Mouse (Mus musculus): ENCODE data around the gene Car15.

The Car15 gene

GRCm38 (mm10) chr16:17838051-17838450 lies at the start of gene Car15:
Gene Car15, minus strand, starts transcription at chr16:17838364.
- in situ Hi-C loops (cut with MboI, MseI) = no loop called here

DNA sequence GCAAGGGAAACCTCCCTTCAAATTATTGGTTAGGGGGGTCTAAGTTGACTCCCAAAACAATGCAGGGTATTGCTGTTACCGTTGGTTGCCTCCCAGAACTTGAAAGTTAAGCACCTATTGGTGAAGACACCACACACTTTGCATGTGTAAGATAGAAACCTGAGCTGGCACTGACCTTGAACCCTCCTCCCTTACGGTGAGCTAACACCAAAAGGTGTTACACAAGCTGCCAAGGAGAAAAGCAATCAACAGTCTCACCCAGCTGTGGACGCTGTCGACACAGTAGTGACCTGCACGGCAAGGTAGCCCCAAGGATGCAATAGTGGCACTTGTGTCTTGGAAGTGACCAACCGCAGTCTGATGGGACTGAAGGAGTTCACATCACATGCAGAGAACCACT lies 46.0 kb upstream of the Car15 start:
- in situ Hi-C loops (cut with MboI, MseI) = no loop called here

DNA sequence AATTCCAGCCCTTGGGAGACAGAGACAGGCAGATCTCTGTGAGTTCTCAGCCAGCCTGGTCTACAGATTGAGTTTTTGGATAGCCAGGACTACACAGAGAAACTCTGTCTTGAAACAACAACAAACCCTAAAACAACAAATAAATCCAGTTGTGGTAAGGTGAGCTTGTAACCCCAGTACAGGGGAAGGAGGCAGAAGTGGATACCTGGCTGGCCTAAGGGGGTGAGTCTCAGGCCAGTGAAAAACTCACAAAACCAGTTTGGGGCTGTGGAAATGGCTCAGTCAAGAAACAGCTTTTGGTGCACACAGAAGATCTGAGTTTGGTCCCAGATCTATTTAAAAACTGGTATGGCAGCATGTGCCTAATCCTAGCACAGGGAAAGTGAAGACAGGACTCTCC lies 44.0 kb upstream of the Car15 start:
- in situ Hi-C loops (cut with MboI, MseI) = no loop called here

DNA sequence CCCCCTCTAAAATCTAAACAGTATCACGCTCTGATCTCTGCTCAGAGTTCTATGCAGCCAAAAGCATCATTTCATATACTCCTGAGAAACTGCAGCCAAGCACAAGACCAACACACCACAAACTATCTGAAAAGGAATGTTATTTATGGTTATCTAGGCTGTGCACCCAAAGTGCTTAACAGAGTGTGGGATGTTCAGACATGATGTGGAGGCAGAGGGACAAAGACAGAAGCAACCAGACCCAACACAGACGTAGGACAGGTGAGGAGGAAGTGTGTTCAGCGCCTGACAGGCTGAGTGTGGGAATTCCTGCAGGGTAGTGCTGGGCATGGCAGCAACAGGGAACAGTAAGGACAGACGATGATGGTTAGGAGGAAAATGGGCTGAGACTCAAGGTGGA lies 41.4 kb upstream of the Car15 start:
- in situ Hi-C loops (cut with MboI, MseI) = no loop called here

GRCm38 (mm10) chr16:17876096-17876495 lies 37.9 kb upstream of the Car15 start:
- in situ Hi-C loops (cut with MboI, MseI) = no loop called here

- in situ Hi-C loops (cut with MboI, MseI) = no loop called here
Observed at GRCm38 (mm10) chr16:17875174-17875573, 37.0 kb upstream of the Car15 start.

GRCm38 (mm10) chr16:17872995-17873394 lies 34.8 kb upstream of the Car15 start:
- in situ Hi-C loops (cut with MboI, MseI) = no loop called here

DNA sequence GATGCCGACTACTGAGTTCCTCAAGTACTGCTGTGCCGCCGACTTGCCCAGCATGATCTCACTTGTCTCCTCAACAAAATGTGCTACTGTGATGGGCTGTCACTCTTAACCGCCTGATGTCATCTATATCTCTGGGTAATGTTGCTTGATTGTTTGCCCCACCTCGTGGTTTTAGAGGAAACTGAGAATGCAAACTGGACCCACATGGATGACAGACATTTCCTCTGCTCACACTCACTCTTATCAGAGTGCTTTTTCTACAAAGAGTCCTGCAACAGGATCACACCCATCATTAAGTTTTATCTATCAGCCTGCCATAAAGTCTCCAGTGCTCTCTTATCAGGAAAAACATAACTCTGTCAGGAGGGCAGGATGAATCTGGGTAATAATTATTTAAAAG lies 33.1 kb upstream of the Car15 start:
- in situ Hi-C loops (cut with MboI, MseI) = no loop called here

GRCm38 (mm10) chr16:17865770-17866169 lies 27.6 kb upstream of the Car15 start:
- in situ Hi-C loops (cut with MboI, MseI) = no loop called here

DNA sequence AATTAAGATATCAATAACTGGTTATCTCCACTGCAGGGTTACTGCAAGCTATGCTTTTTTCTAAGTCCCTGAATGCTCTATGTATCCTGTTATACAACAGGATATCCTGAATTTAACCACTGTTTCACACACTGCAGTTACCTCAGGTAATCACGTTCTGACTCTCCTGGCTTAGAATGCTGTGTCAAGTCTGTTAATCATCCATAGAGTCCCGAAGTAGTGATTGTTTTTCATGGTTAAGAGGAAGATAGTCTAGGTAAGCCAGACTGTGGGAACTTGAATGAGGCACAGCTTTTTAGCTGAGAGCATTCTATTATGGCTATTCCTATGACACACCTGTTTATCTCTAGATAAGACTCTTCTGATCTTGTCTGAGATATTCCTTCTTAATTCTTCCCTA lies 27.1 kb upstream of the Car15 start:
- in situ Hi-C loops (cut with MboI, MseI) = no loop called here

- in situ Hi-C loops (cut with MboI, MseI) = no loop called here
Observed at GRCm38 (mm10) chr16:17858592-17858991, 20.4 kb upstream of the Car15 start.

DNA sequence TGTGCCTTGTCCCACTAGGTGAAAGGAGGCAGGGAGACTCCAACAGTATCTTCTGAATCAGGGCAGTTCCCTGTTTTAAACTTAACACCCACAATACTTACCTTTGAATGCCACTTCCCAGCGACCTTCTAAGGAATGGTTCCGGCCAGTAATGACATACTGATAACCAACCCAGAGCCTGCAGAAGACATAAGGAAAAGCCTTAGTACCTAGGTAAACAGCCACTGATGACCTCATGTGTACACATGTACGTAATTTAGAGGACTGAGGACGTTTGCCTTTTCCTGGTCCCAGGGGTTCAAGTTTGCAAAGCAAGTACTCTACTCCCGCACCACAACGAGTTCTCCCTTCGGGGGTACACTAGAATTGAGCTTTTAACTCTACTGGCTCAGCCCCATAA lies 19.0 kb upstream of the Car15 start:
- in situ Hi-C loops (cut with MboI, MseI) = no loop called here

- in situ Hi-C loops (cut with MboI, MseI) = no loop called here
Observed at GRCm38 (mm10) chr16:17853263-17853662, 15.1 kb upstream of the Car15 start.

DNA sequence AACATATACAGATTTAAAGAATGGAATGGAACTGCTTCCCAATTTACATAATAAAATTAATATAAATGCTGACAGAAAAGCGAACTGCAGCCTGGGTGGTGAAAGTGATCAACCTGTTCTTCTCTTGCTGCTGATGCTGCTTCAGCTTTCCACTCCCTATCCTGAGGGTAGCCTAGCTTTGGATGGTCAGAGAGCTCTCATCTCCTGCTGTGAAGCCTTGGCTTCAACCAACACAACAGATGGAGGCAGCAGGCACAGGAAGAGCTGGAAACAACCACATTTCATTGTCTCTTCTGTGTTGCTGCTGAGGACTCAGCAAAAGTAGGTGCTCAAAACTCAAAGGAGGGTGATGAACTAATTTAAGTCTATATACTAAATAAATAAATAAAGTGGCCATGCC lies 13.7 kb upstream of the Car15 start:
- in situ Hi-C loops (cut with MboI, MseI) = no loop called here

- in situ Hi-C loops (cut with MboI, MseI) = no loop called here
Observed at GRCm38 (mm10) chr16:17851331-17851730, 13.2 kb upstream of the Car15 start.

DNA sequence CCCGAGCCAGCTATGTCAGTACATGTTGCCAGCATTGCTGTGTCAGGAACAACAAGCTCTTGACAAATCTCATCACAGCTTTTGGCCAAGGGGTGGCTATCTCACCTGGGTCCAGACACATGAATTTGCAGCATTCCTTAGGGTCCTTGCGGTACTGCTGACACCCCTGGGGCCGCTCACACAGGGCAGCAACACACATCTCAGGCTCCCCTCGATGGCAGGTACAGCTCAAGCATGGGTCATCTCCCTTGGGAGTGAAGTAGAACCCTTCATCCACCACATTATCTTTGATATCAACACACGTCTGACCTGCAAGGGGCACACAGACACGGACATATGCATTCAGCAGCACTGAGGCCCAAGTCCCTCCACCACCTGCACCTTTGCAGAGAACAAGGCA lies 11.3 kb upstream of the Car15 start:
- in situ Hi-C loops (cut with MboI, MseI) = no loop called here

DNA sequence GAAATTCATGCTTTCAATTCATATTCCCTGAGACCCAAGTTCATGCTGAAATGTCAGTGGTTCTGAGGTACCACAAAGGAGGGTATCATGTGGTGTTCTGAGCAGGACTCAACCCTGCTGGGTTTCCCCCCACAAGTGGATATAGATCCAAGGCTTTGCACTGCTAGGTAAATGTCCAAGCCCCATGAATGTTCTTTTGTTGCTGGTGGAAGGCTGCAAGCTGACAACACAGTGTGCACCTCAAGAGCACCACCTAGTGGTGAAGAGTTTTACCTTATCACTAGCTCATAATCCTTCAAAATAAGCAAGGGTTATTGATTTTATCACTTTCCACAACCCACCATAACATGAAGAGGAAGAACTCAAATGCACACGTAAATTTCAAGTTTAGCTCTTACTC lies 10.8 kb upstream of the Car15 start:
- in situ Hi-C loops (cut with MboI, MseI) = no loop called here

- in situ Hi-C loops (cut with MboI, MseI) = no loop called here
Observed at GRCm38 (mm10) chr16:17848431-17848830, 10.3 kb upstream of the Car15 start.

DNA sequence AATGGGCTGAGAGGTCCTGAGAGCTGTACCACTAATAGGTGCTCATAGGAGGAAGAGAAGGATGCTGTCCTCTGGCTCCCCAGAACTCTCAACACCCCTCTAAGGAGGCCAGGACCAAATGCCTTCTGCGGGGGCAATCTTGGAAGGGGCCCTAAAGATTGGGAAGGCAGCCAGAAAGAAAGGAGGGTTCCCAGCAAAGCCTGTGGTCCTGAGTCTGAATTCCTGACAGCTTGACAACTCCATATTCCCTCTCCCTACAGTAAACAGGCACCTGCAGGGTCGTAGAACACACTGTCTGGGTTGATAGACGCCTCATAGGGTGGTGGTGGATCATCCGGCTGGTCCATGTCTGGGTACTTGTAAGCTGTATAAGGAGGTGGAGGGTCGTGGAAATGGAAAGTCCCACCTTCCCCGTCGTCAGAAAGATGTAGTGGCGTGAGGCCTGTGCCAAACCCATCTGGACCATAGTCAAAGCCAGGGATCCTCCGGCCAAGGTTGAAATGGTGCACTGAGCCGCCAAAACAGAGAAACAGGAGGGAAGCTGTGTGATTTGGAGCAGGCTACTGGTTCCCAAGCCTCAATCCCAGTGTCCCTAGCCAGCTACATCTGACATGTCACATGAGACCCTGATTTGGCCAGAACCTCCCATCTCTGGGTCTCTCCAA lies 5.7 kb upstream of the Car15 start:
- in situ Hi-C loops (cut with MboI, MseI) = no loop called here

DNA sequence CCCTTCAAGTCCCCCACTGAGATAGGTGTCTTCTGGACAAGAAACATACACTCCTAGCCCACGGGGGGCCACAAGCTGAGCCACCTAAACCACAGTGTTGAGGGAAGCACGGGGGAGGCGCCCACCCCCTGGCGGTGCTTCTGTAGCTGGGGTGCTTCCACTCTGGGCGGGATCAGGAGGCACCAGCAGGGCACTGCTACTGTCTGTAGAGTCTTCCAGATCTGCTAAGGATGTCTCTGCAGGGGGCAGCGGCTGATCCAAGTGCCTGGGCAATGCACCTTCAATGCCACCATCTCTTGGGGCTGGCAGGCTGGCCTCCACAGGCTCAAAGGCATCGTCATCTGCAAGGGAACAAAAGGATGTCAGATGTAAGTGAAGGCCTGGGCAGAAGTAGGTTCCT lies 4.3 kb upstream of the Car15 start:
- in situ Hi-C loops (cut with MboI, MseI) = no loop called here

GRCm38 (mm10) chr16:17839976-17840375 lies 1.8 kb upstream of the Car15 start:
- in situ Hi-C loops (cut with MboI, MseI) = no loop called here

- in situ Hi-C loops (cut with MboI, MseI) = no loop called here
Observed at GRCm38 (mm10) chr16:17835481-17835880, 2.7 kb downstream of the Car15 start.

- in situ Hi-C loops (cut with MboI, MseI) = no loop called here
Observed at GRCm38 (mm10) chr16:17834543-17834942, 3.6 kb downstream of the Car15 start.
